Mouse (Mus musculus) layer of hippocampus, adult 18-20 months (tissue): ENCODE results near the gene Pip4k2a. TPM values are rescaled to one million over a fixed set of nuclear protein-coding genes. Genes with fewer than 3 reads are reported as not detected.
"Not testable (repeated sequence)": the region's sequence is repeated elsewhere in the genome, so short reads cannot be mapped to it uniquely, and the experiment has no call there.

ENCODE experiments used
- DNase-seq, 2 experiments: peaks; one replicate each; pipeline ENCODE4 v3.0.0; 2022; ENCODE audit warnings: low spot score in 2 of 2
- total RNA-seq, 2 experiments: library from RNA; stranded (reverse); gene quantifications; 2 replicates each; pipeline ENCODE4 v1.2.3; 2021

Pip4k2a gene
- total RNA-seq, 2 experiments from 2014 or later, result 64.2 to 65.8 TPM

DNA sequence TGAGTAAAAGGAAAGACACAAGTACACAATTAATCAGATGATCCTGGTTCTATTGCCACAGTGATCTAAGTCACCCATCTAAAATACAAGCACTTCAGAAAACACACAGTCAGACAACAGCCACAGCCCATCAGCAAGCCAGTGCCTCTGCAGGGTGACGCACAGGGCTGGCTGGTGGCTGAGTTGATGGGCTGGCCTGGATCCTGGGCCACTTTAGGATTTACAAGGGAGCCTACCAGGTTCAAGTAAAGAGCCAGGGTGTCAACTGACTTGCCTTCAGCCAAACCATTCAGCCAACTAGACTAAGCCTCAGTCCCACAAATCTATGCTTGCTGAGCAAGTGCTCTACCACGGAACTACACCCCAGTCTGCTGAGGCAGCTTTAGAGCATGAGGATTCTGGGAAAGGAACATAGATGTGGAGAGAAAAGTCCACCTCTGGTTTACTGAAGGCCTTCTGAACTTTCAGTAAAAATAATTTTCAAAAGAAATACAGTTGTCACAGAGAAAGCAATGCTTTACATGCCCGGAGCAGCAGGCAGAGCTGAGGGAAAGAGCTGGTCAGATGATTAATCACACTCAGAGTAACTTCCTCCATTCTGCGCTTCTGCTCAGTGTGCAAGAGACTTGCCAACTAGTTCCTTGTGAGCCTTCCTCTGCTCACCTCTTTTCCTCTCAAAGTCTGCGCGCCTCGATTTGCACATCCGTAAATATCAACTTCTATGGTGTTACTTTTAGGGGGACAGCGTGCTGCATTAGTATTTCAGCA is 94.4 kb downstream of the Pip4k2a start:
- no peak for DNase-seq

GRCm38 (mm10) chr2:18901133-18901532 is 96.8 kb downstream of the Pip4k2a start:
- DNase-seq, result no peak

DNA sequence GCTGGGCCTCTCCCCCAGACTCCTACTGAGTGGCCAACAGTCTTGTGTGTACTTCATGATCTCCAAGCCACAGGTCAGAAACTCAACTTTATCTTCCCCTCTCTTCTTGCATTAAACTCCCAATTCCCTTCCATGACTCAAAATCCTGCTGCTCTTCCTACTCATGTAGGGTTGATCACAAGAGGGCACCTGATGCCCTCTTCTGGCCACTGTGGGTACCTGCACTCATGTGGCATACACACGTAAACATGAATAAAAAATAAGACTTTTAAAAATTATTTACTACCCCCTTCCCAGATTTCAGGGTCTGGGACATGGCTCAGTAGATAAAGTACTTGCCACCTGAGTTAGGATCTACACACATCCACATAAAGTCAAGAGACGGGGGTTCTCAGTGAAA is 97.3 kb downstream of the Pip4k2a start:
- DNase-seq, result no peak

GRCm38 (mm10) chr2:18897742-18898256 is 100.1 kb downstream of the Pip4k2a start:
- DNase-seq, result no peak

- DNase-seq, result no peak
Measured at GRCm38 (mm10) chr2:18896015-18896414, 101.9 kb downstream of the Pip4k2a start.

- not testable (repeated sequence) for DNase-seq
Measured at GRCm38 (mm10) chr2:18893336-18893735, 104.6 kb downstream of the Pip4k2a start.

- no peak for DNase-seq
Measured at GRCm38 (mm10) chr2:18891991-18892537, 105.9 kb downstream of the Pip4k2a start.

DNA sequence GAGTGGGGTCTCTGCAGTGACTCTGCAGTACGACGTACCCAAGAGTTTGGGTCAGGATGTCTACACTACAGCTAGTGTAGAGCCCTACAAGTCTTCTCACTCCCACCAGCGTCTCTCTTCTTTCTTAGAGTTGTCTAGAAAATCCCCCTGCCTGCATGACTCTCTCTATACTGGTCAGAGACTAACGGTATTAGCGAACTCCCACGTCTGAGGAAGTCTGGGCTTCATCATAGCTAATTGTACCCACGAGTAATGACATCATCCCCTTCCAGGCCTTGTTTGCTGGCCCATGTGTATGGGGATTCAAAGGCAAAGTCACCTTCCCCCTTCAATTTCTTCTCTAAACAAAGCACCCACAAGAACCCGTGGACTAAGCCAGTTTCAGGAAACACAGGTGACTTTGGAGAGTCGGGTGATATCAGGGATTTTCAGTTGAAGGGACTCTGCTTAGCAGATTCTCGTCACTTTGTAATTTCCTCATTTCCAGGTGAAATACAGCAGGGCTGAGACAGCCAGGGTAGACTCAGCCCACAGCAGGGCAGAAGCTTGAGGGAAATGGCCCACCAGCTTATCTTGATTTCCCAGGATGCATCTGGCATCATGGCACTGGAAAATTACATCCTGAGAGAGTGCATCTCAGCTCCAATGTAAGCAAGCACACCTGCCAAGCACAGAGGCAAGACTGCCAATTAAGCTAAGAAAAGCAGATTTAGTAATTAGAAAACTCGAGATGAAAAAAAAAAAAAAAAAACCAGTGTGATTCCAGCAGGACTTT is 107.5 kb downstream of the Pip4k2a start:
- DNase-seq, result no peak

GRCm38 (mm10) chr2:18884277-18884676 is 113.6 kb downstream of the Pip4k2a start:
- no peak for DNase-seq

- DNase-seq, result peak in 1 of 2 experiments; percentile 12
Measured at GRCm38 (mm10) chr2:18874626-18875025, 123.3 kb downstream of the Pip4k2a start.

- DNase-seq, result no peak
Measured at GRCm38 (mm10) chr2:18874063-18874462, 123.9 kb downstream of the Pip4k2a start.

GRCm38 (mm10) chr2:18873440-18873839 is 124.5 kb downstream of the Pip4k2a start:
- no peak for DNase-seq

DNA sequence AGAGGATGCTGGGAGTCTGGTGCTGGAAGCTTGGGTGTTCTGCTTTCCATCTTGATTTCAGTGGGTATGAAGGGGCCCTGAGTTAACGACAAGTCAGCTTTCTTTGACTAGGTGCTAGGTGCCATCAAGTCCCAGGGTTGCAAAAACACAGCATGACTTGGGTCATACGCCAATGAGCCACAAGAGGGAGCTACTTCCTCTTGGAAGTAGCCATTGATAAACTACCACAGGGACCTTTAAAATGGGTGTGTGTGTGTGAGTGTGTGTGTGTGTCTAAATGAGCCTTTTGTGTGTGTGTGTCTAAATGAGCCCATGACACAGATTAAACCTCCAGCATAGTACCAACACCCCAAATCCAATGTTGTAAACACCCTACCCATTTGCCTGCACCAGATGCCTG is 125.1 kb downstream of the Pip4k2a start:
- peak; percentile 44 to 89 for DNase-seq

DNA sequence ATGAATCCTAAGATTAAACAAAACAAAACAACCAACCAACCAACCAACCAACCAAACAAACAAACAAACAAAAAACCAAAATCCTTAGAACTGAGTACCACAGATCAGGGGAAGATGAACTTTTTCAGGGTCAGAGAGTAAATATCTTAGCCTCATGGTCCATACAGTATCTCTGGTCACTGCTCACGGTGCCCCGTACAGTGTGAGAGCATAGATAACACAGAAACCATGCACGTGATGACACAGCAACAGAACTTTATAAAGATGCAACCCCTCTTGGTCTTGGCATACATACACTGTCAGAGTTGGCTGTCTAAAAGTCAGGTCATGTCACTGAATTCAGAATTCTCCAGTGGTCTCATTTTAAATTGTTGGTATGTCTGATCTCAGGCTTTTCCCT is 126.8 kb downstream of the Pip4k2a start:
- DNase-seq, result no peak

DNA sequence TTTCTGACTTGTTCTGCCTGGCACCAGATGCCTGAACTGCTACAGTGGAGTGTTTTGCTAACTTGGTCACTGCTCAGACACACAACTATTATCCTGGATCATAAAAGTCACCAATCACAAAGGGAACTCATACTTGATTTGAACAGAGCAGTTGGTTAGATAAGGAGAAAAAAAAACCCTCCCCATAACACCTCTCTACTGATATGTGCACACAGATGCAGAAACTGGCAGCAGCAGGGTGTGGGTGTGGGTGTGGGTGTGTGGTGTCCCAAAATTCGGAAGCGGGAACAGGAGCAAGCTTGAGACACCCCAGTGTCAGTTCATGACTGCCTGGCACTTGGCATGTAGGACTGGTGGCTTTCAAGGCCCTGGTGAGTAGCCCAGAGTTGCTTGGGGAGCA is 130.9 kb downstream of the Pip4k2a start:
- peak in 1 of 2 experiments; percentile 33 for DNase-seq

- DNase-seq, result no peak
Measured at GRCm38 (mm10) chr2:18864719-18865118, 133.2 kb downstream of the Pip4k2a start.

- no peak for DNase-seq
Measured at GRCm38 (mm10) chr2:18861607-18862158, 136.2 kb downstream of the Pip4k2a start.

GRCm38 (mm10) chr2:18860686-18861085 is 137.2 kb downstream of the Pip4k2a start:
- DNase-seq, result no peak

- DNase-seq, result no peak
Measured at GRCm38 (mm10) chr2:18857952-18858351, 140.0 kb downstream of the Pip4k2a start.

DNA sequence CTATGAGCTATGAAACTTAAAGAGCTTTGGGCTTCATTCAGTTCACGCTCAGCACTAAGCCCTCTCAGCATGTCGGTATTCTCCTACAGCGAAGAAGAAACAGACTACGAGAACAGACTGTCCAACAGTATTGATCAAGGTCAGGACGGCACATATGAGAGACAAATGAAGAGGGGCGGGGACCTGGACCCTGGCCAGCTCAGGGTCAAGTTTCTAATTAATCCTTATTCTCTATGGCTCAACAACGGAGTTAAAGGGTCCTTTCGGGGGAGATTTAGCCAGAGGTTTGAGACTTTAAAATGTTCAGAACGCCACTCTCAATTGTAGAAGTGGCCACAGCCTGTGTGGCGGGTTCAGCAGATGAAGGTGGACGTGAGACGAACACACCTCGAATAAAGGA is 141.5 kb downstream of the Pip4k2a start:
- no peak for DNase-seq

DNA sequence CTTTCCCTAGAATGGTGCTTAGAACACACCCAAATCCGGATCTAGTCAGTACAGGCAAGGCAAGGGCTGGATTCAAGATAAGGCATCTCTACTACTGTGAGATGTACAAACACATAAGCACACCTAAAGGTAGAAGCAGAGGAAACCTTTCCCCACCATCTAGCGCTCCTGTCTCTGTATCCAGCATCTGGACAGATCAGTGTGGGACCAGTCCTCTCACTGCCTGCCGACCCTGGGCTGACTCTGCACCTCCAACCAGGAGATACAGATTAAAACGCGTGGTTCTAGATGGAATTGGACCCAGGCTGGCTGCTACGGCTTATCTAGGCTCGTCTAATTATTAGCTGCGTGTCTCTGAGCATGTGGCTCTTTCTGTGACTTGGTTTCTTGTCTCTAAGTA is 142.7 kb downstream of the Pip4k2a start:
- DNase-seq, result no peak

- peak in 1 of 2 experiments; percentile 58 for DNase-seq
Measured at GRCm38 (mm10) chr2:18853345-18853744, 144.6 kb downstream of the Pip4k2a start.
